Mouse (Mus musculus) hindbrain, embryonic 11.5 days (tissue): ENCODE results near the gene Fkbp15. TPM values are rescaled to one million over a fixed set of nuclear protein-coding genes. Genes with fewer than 3 reads are reported as not detected.

ENCODE experiments used
- ATAC-seq: fragments of 200-750 bp; cut with Nextera tagmentation; 2 replicates; pipeline ENCODE4 v1.8.0; 2017; ENCODE audit warnings: mild to moderate bottlenecking, moderate TSS enrichment, moderate library complexity; ENCODE audit not compliant: low FRiP score
- DNase-seq: peaks from one replicate; pipeline ENCODE4 v3.0.0-alpha.2; 2015; ENCODE audit warnings: low spot score
- H3K27ac ChIP-seq: fragments of 300-500 bp; sonication (generic); 2 replicates; pipeline ENCODE4 v1.5.1; 2014; ENCODE audit warnings: mild to moderate bottlenecking, low read depth, low read length
- H3K27me3 ChIP-seq: fragments of 300-500 bp; sonication (generic); 2 replicates; pipeline ENCODE4 v1.6.1; 2014; ENCODE audit warnings: mild to moderate bottlenecking, low read length, moderate library complexity, mixed read lengths; ENCODE audit not compliant: control insufficient read depth, insufficient read depth
- H3K36me3 ChIP-seq: fragments of 300-500 bp; sonication (generic); 2 replicates; pipeline ENCODE4 v1.6.1; 2014; ENCODE audit warnings: mild to moderate bottlenecking, low read length, moderate library complexity, mixed read lengths; ENCODE audit not compliant: control insufficient read depth, insufficient read depth
- H3K4me1 ChIP-seq: fragments of 300-500 bp; sonication (generic); replicated peaks from 2 replicates; pipeline ENCODE4 v1.6.1; 2014; ENCODE audit warnings: low read length, mixed read lengths; ENCODE audit not compliant: control insufficient read depth, insufficient read depth
- H3K4me2 ChIP-seq: fragments of 300-500 bp; sonication (generic); replicated peaks from 2 replicates; pipeline ENCODE4 v1.6.1; 2014; ENCODE audit warnings: mild to moderate bottlenecking, low read depth, low read length
- H3K4me3 ChIP-seq: fragments of 300-500 bp; sonication (generic); 2 replicates; pipeline ENCODE4 v1.5.1; 2014; ENCODE audit warnings: low read depth, low read length
- H3K9ac ChIP-seq: fragments of 300-500 bp; sonication (generic); 2 replicates; pipeline ENCODE4 v1.6.1; 2014; ENCODE audit warnings: low read depth, low read length
- H3K9me3 ChIP-seq: fragments of 300-500 bp; sonication (generic); 2 replicates; pipeline ENCODE4 v1.6.1; 2016; ENCODE audit warnings: low read length; ENCODE audit not compliant: control insufficient read depth
- WGBS: fragments of 180-500 bp; shearing (Covaris S2); extraction: QIAGEN DNeasy Blood & Tissue Kit; methylation state at CpG from one replicate; pipeline ENCODE4 v1.1.7; 2014; 5-methylcytosine and 5-hydroxymethylcytosine counted together
- polyA plus RNA-seq: library from polyadenylated mRNA; unstranded; fragments of >200 nt; fragmentation: Nextera tagmentation; extraction: Ambion mirVana; gene quantifications from 2 replicates; pipeline ENCODE4 v1.2.1, GENCODE M21; 2014

Gene Fkbp15
- polyA plus RNA-seq, 1 experiment from 2014 or later: 21.2 TPM

DNA sequence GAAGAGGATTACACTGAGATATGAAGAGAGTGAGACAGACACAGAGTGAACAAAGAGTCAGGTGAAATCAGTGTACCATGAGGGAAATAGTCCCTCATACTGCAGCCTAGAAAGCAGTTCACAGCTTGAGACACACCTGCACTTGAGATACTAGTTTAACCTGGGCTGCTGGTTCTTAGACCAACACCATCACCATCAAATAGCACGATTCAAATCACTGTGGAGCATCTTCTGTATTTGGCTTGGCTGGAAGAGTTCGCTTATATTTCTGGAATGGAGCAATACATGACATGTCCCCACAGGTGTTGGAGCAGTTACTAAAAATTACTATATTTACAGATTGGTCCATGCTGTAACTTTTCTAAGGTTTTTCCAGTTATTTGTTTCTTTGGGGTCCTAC is 15.8 kb upstream of the Fkbp15 start:
- H3K4me2 ChIP-seq: no peak overlapping the region

GRCm38 (mm10) chr4:62374342-62374741 is 14.0 kb upstream of the Fkbp15 start:
- Histone ChIP-seq H3K4me2 (no peak overlapping the region), H3K4me1 (no peaks in the 10 kb centered on the region), H3K4me3 (no peak overlapping the region), H3K27me3 (no peaks in the 10 kb centered on the region), H3K27ac (no peak overlapping the region), H3K36me3 (no peaks in the 10 kb centered on the region), H3K9me3 (no peaks in the 10 kb centered on the region), H3K9ac (no peak overlapping the region)
- WGBS: 89% methylated on average over 4 of the region's 4 CpGs
- DNase-seq (no peak), ATAC-seq (no peak)

More for the DNA sequence above, 15.8 kb upstream of the Fkbp15 start:
- WGBS: 92% methylated on average over 2 of the region's 2 CpGs
- no peak overlapping the region for H3K4me3 ChIP-seq
- H3K9me3 ChIP-seq: no peaks in the 10 kb centered on the region
- H3K36me3 ChIP-seq: no peaks in the 10 kb centered on the region
- H3K4me1 ChIP-seq: no peaks in the 10 kb centered on the region
- no peak overlapping the region for H3K27ac ChIP-seq
- ATAC-seq (no peak), DNase-seq (no peak)
- no peak overlapping the region for H3K9ac ChIP-seq
- H3K27me3 ChIP-seq: no peaks in the 10 kb centered on the region

GRCm38 (mm10) chr4:62373668-62374067 is 13.3 kb upstream of the Fkbp15 start:
- Histone ChIP-seq H3K27ac (no peak overlapping the region), H3K27me3 (no peaks in the 10 kb centered on the region)
- 96% methylated on average over 7 of the region's 7 CpGs for WGBS

GRCm38 (mm10) chr4:62372818-62373520 is 12.6 kb upstream of the Fkbp15 start:
- no peak overlapping the region for H3K27ac ChIP-seq
- DNase-seq (no peak), ATAC-seq (no peak)
- H3K4me2 ChIP-seq: no peak overlapping the region
- H3K36me3 ChIP-seq: no peaks in the 10 kb centered on the region
- no peak overlapping the region for H3K9ac ChIP-seq
- H3K4me1 ChIP-seq: no peaks in the 10 kb centered on the region
- no peaks in the 10 kb centered on the region for H3K9me3 ChIP-seq
- H3K4me3 ChIP-seq: no peak overlapping the region
- no peaks in the 10 kb centered on the region for H3K27me3 ChIP-seq
- WGBS: 90% methylated on average over 9 of the region's 9 CpGs

More at GRCm38 (mm10) chr4:62373668-62374067, 13.3 kb upstream of the Fkbp15 start:
- Histone ChIP-seq H3K4me2 (no peak overlapping the region), H3K9me3 (no peaks in the 10 kb centered on the region), H3K9ac (no peak overlapping the region), H3K4me3 (no peak overlapping the region), H3K4me1 (no peaks in the 10 kb centered on the region), H3K36me3 (no peaks in the 10 kb centered on the region)
- DNase-seq: no peak
- ATAC-seq: no peak

DNA sequence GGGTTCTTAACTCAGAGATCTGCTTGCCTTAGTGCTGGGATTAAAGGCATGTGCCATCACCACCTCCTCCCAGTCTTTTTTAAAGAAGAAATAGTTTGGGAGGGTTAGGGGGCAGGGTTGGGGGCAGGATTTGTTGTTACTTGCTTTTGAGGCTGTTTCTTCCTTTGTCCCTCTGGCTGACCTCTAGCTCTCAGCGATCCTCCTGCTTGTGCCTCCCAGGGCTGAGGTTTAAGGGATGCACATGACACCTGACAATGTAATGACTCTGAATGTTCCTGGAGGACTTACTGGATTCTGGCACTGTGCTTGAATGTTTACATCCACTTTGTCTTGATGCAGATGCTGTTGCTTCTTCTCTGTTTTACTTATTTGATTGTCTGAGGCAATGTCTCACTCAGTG is 12.1 kb upstream of the Fkbp15 start:
- H3K9ac ChIP-seq: no peak overlapping the region
- no peak overlapping the region for H3K4me3 ChIP-seq
- no peak for DNase-seq
- H3K4me2 ChIP-seq: no peak overlapping the region
- no peaks in the 10 kb centered on the region for H3K9me3 ChIP-seq
- WGBS: 36% methylated on average over 1 of the region's 1 CpGs
- H3K27me3 ChIP-seq: no peaks in the 10 kb centered on the region
- no peak overlapping the region for H3K27ac ChIP-seq
- ATAC-seq: no peak
- H3K36me3 ChIP-seq: no peaks in the 10 kb centered on the region
- no peaks in the 10 kb centered on the region for H3K4me1 ChIP-seq

DNA sequence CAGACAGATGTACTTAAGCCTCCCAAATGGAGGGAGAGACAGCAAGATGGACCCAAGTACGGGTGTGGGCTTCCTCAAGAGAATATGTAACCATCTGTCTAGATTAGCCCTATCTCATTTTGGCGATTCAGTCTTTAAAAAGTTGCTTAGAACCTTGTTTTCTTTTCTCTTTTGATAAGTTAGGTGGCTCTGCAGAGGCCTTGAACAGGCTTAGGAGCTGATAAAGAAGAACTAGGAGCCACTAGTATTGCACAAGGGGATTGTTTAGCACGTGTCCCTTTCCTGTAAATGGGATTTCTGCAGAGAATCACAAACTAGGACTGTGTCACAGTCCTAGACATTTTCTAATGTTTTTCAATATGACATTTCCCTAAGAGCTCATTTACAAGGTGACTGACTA is 8.7 kb upstream of the Fkbp15 start:
- H3K27ac ChIP-seq: no peak overlapping the region
- H3K9ac ChIP-seq: no peak overlapping the region
- ATAC-seq (no peak), DNase-seq (no peak)
- H3K9me3 ChIP-seq: no peaks in the 10 kb centered on the region
- no peaks in the 10 kb centered on the region for H3K27me3 ChIP-seq
- WGBS: 86% methylated on average over 3 of the region's 3 CpGs
- H3K36me3 ChIP-seq: no peaks in the 10 kb centered on the region
- H3K4me1 ChIP-seq: no peaks in the 10 kb centered on the region
- no peak overlapping the region for H3K4me3 ChIP-seq
- no peak overlapping the region for H3K4me2 ChIP-seq

DNA sequence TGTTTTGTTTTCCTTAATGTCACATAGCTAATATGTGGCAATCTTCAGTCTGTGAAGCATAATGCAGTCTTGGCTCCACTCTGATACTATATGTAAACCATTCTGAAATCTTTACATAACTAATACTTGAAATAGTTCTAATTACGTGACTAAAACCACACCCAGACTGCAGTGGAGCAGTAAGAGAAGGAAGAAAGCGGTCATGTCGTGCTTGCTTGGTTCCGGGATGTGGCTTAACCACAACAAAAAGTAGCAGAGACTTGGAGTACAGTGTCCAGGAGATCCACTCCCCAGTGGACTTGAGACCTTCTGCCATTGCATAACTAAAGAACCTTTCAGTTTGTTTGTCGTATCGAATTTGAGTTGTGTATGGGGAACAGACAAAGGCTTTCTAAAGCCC is 7.2 kb upstream of the Fkbp15 start:
- H3K9me3 ChIP-seq: no peaks in the 10 kb centered on the region
- H3K9ac ChIP-seq: no peak overlapping the region
- 93% methylated on average over 6 of the region's 6 CpGs for WGBS
- DNase-seq (no peak), ATAC-seq (no peak)
- no peak overlapping the region for H3K4me2 ChIP-seq
- H3K4me1 ChIP-seq: no peaks in the 10 kb centered on the region
- no peak overlapping the region for H3K4me3 ChIP-seq
- no peaks in the 10 kb centered on the region for H3K27me3 ChIP-seq
- no peaks in the 10 kb centered on the region for H3K36me3 ChIP-seq
- no peak overlapping the region for H3K27ac ChIP-seq

DNA sequence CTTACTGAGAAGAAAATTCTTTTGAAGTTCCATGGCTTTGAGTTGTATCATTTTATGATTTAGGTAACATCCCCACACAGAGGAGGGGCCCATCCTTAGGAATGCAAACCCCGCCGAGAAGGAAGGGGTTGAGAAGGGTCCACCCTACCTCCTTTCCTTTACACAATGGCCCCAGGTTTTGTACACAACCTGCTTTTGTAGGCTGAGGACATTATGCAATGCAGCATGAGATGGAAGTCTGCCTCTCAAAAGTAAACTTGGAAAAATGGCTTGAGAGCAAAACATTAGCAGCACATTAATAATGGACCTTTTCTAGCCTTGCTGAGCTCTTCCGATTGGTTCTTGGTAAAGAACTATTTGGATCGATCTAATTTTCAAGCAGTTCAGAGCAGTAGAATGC is 5.9 kb upstream of the Fkbp15 start:
- Histone ChIP-seq H3K9me3 (no peaks in the 10 kb centered on the region), H3K9ac (no peak overlapping the region), H3K27me3 (no peaks in the 10 kb centered on the region), H3K27ac (no peak overlapping the region), H3K4me2 (no peak overlapping the region), H3K4me1 (no peaks in the 10 kb centered on the region), H3K4me3 (no peak overlapping the region), H3K36me3 (no peaks in the 10 kb centered on the region)
- ATAC-seq (no peak), DNase-seq (no peak)
- 91% methylated on average over 4 of the region's 4 CpGs for WGBS

GRCm38 (mm10) chr4:62364299-62364698 is 4.0 kb upstream of the Fkbp15 start:
- Histone ChIP-seq H3K4me1 (no peaks in the 10 kb centered on the region), H3K36me3 (no peaks in the 10 kb centered on the region), H3K27ac (no peak overlapping the region), H3K4me3 (no peak overlapping the region), H3K9me3 (no peaks in the 10 kb centered on the region), H3K4me2 (no peak overlapping the region), H3K27me3 (no peaks in the 10 kb centered on the region), H3K9ac (no peak overlapping the region)
- ATAC-seq: no peak
- DNase-seq: no peak
- 93% methylated on average over 8 of the region's 8 CpGs for WGBS
